Mouse (Mus musculus) liver, adult 2 months (tissue): ENCODE measurements at regions not wholly inside any gene's neighbourhood (a gene's known extent, or its start where the extent isn't known, plus 50 kb on each side); places are given as distances from the start of the nearest gene placed in this dataset.

ENCODE experiments used
- CTCF ChIP-seq: fragments of 200-500 bp; IDR thresholded peaks from 2 replicates; pipeline ENCODE4 v1.5.1; 2011; ENCODE audit warnings: low read depth, low read length, control low read depth
- POLR2A ChIP-seq: fragments of 200-500 bp; IDR thresholded peaks from 2 replicates; pipeline ENCODE4 v1.6.1; 2011; ENCODE audit warnings: low read length, control low read depth; ENCODE audit not compliant: insufficient read depth; ENCODE audit errors: extremely low read depth

GRCm38 (mm10) chr5:126531975-126532374, 709.6 kb upstream of the Tmem132c start:
- TF ChIP-seq CTCF (no peak), POLR2A (no peak)
